Mouse (Mus musculus): ENCODE data around the gene Stxbp6. TPM values are rescaled to one million over a fixed set of nuclear protein-coding genes. Genes with fewer than 3 reads are reported as not detected.
A peak's percentile ranks its signal among the peaks of the same experiment; 100 is the strongest.

Stxbp6 gene
- total and polyA plus RNA-seq, 3 experiments, result not detected

- no peaks in the 10 kb centered on the region for H3K36me3 ChIP-seq (ENCODE audit: control insufficient read depth in 1 of 2, insufficient read depth in 2 of 2, low read length in 2 of 2)
- H3K27ac ChIP-seq (ENCODE audit: control insufficient read depth, low read depth, low read length), result no peak overlapping the region
- no peaks in the 10 kb centered on the region; a peak in 1 of 4 replicates for H3K4me1 ChIP-seq (ENCODE audit: control insufficient read depth in 1 of 2, insufficient read depth in 2 of 2, low read length in 2 of 2)
- no peak for TF ChIP-seq MXI1 (IDR thresholded peaks at IDR 0.05; ENCODE audit: low read depth, low read length)
- no peak for TF ChIP-seq NRF1 (IDR thresholded peaks at IDR 0.05; ENCODE audit: insufficient read depth, low read depth, low read length, poor library complexity, severe bottlenecking)
- no peak for TF ChIP-seq NELFE (IDR thresholded peaks at IDR 0.05; ENCODE audit: low read depth, low read length)
- no peak for TF ChIP-seq JUND (IDR thresholded peaks at IDR 0.05; ENCODE audit: low read depth, low read length)
- TF ChIP-seq ETS1 (IDR thresholded peaks at IDR 0.05; ENCODE audit: low read depth, low read length), result no peak
- TF ChIP-seq USF2 (IDR thresholded peaks at IDR 0.05; ENCODE audit: borderline replicate concordance in 1 of 2, insufficient read depth in 1 of 2, low read depth in 1 of 2, low read length in 2 of 2), result no peak
- no peak for TF ChIP-seq TBP (IDR thresholded peaks at IDR 0.05; ENCODE audit: low read depth, low read length)
- no peak for TF ChIP-seq CHD2 (IDR thresholded peaks at IDR 0.05; ENCODE audit: low read length)
- TF ChIP-seq RCOR1 (IDR thresholded peaks at IDR 0.05; ENCODE audit: low read depth, low read length), result no peak
- TF ChIP-seq MAX (IDR thresholded peaks at IDR 0.05; ENCODE audit: low read length), result no peak
- TF ChIP-seq POLR2AphosphoS2 (IDR thresholded peaks at IDR 0.05; ENCODE audit: low read length), result no peak
- no peak for TF ChIP-seq POLR2A (IDR thresholded peaks at IDR 0.05; ENCODE audit: control insufficient read depth in 1 of 2, insufficient read depth in 1 of 2, low read depth in 1 of 2, low read length in 2 of 2, poor library complexity in 1 of 2)
- peak overlapping the region; percentile 15 to 45; a peak in 2 of 4 replicates for H3K4me3 ChIP-seq (ENCODE audit: control insufficient read depth in 1 of 2, insufficient read depth in 1 of 2, low read depth in 2 of 2, low read length in 2 of 2)
- H3K9me3 ChIP-seq (replicated peaks; ENCODE audit: insufficient read depth, low read length), result no peaks in the 10 kb centered on the region
- DNase-seq (ENCODE audit: low read depth, low spot score), result no peak
- no peaks in the 10 kb centered on the region for H3K79me2 ChIP-seq (ENCODE audit: control insufficient read depth, insufficient read depth, low read length, poor library complexity)
- H3K27me3 ChIP-seq (ENCODE audit: control insufficient read depth in 1 of 2, insufficient read depth in 2 of 2, low read length in 2 of 2), result no peaks in the 10 kb centered on the region; a peak in 1 of 4 replicates
- H3K9ac ChIP-seq (ENCODE audit: control insufficient read depth, low read depth, low read length, poor library complexity, severe bottlenecking), result no peak overlapping the region
Measured at GRCm38 (mm10) chr12:44840585-44840984, 233.9 kb downstream of the Stxbp6 start.

GRCm38 (mm10) chr12:44839594-44840373 lies 234.7 kb downstream of the Stxbp6 start:
- H3K79me2 ChIP-seq (ENCODE audit: control insufficient read depth, insufficient read depth, low read length, poor library complexity), result no peaks in the 10 kb centered on the region
- no peaks in the 10 kb centered on the region; a peak in 1 of 4 replicates for H3K4me1 ChIP-seq (ENCODE audit: control insufficient read depth in 1 of 2, insufficient read depth in 2 of 2, low read length in 2 of 2)
- H3K9ac ChIP-seq (ENCODE audit: control insufficient read depth, low read depth, low read length, poor library complexity, severe bottlenecking), result no peak overlapping the region
- peak overlapping the region in 1 of 2 experiments; percentile 45; a peak in 1 of 4 replicates for H3K4me3 ChIP-seq (ENCODE audit: control insufficient read depth in 1 of 2, insufficient read depth in 1 of 2, low read depth in 2 of 2, low read length in 2 of 2)
- TF ChIP-seq MEF2A (IDR thresholded peaks at IDR 0.05; ENCODE audit: extremely low read depth, insufficient replicate concordance, low read depth, low read length, poor library complexity, severe bottlenecking), result no peak
- TF ChIP-seq ZC3H11A (IDR thresholded peaks at IDR 0.05; ENCODE audit: low read depth, low read length), result no peak
- no peak for TF ChIP-seq SIN3A (IDR thresholded peaks at IDR 0.05; ENCODE audit: low read length)
- TF ChIP-seq HCFC1 (IDR thresholded peaks at IDR 0.05; ENCODE audit: low read depth, low read length), result no peak
- no peak for TF ChIP-seq USF1 (IDR thresholded peaks at IDR 0.05; ENCODE audit: low read depth, low read length)
- TF ChIP-seq JUND (IDR thresholded peaks at IDR 0.05; ENCODE audit: low read depth, low read length), result no peak
- no peak overlapping the region for H3K27ac ChIP-seq (ENCODE audit: control insufficient read depth, low read depth, low read length)
- no peaks in the 10 kb centered on the region for H3K9me3 ChIP-seq (replicated peaks; ENCODE audit: insufficient read depth, low read length)
- H3K36me3 ChIP-seq (ENCODE audit: control insufficient read depth in 1 of 2, insufficient read depth in 2 of 2, low read length in 2 of 2), result no peaks in the 10 kb centered on the region
- no peaks in the 10 kb centered on the region; a peak in 1 of 4 replicates for H3K27me3 ChIP-seq (ENCODE audit: control insufficient read depth in 1 of 2, insufficient read depth in 2 of 2, low read length in 2 of 2)
- no peak for DNase-seq (ENCODE audit: low read depth, low spot score)
